Mouse (Mus musculus): ENCODE measurements around the gene Dguok.

Gene Dguok

DNA sequence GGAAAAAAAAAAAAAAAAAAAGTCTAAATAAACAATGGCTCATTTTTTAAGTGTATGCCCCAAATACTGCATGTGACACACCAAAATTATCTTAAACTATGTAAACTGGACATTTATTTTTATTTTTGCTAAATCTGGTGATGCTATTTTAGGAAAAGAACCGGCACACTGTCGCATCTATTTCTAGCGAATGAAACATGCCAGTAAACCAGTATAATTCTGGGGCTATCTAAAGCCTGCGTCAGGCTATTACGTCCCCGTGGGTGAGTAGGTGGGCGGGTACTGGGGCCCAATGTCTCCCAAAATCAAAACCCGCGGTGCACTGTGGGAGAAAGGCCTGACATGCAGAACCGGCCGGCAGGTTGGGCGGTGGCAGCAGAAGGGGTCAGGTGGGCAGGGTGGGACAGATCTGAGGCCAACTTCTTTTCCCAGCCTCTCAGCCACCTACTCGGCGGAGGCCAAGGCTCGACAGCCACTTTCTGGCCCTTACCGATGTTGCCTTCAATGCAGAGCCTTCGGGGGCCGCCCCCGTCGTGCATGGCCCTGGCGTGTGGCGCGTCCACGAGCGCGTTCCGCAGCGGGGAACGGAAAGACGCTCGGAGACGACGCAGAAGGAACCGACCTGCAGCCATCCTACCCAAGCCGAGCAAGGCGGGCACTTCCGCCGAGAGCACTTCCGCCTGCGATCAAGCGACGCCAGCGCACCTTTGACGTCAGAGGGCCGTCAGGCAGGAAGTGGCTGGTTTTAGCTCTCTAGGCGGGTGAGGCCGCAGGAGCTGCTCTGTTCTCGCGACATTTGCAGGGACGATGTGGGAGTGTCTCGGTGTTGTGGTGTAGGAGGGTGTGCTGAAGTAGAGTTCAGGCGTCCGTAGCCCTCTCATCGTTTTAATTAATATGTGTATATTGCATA, at the start of gene Dguok:
Gene Dguok (minus strand): TSS at position 712 of the 910 bp plus-strand sequence.
- peak; percentile 98 to 99 for DNase-seq

DNA sequence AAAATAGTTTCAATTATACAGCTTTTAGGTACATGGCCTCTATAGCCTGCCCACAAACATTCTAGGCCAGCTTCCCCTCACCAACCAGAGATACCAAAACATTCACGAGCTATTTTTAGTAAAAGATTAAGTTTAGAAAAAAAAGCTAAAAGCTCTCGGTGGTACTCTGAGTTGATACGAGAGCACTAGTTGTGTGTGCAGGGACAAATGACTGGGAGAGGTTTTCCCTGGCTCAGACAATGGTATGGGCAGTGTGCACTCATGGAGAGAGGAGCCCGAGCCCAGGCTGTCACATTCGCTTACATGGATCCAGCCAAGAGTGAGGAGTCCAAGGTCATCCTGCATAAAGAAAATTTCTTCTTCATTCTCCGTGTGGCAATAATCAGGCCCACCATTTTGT, 49.2 kb upstream of the Dguok start:
- no peak for DNase-seq

DNA sequence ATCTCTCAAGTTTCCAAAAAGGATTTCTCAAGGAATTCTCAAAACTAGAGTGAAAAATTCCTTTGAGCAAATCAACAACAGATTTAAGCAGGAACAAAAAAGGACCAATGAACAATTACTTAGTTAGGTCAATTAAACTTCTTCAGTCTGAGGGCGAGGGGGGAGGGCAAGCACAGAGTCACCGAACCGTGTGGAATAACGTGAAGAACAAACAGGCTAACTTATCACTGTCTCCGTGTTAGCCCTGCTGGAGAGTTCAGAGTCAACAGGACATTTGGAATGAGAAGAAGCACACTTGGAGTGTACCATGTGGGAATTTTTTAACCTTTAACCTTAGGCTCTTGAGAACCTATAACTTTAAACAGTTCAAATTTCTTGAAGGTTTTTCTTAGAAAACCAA, 41.6 kb upstream of the Dguok start:
- DNase-seq: no peak

DNA sequence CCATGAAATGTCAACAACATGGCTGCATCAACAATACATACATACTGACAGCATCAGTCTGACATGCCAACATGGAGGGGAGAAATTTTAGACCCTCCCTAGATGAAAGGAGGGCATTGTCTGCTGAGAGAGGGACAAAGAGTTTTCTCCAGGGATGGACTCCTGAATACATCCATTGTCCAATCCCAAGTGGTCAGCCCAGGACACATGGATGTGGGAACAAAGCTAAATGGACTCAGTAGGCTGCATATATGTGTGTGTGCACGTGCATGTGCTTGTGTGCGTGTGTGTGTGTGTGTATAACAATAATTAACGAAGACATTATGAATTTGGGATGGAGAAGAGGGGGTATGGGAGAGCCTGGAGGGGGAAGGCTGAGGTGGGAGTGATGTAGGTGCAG, 39.0 kb upstream of the Dguok start:
- DNase-seq: no peak

DNA sequence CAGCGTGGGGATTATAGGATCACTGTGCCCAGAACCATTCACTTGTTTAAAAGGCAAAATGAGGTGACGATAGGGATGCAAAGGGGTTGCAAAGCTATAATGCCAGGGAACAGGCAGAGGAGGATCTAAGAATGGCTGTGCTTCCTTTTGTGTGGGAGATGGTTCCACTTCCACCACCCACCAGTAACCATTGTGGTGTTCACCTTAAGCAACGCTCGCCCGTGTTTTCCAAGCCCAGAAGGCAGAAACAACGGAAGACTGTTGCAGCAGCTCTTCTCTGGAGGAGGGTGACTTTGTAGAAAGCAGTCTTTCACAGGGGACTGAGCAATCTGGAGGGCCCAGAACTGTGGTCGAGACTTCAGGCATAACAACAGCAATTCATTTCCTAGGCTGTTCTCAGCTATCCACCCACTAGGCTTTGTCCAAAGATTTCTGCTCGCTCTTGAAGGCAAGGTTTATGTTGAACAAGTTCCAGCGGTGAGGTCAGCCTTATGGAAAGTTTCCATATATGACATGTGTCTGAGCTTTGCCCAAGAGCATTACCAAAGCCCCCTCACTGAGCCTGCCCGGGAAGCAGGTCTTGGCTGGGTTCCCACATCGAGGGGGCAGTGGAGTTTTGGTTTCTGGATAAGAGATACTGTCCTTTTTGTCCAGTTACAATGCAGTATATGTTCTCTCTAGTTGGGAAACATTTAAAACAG, 35.1 kb upstream of the Dguok start:
- peak in 1 of 2 experiments; percentile 16 for DNase-seq

DNA sequence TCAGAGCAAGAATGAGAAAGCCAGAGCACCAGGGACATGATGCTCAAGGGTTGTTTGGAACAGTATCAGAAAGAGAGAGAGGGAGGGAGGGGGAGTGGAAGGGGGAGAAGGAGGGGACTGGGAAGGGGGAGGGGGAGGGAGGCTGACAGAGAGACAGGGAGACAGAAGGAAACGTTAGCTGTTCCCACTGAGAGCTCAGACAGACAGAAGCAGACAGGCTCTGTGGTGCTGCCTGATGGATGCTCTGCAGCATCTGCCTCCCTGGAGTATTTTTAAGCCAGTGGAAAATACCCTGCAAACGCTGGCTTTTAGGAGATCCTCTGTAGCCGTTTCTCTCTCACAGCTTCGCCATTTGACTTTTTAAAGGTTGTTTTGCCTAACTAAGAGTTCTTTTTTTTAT, 33.2 kb upstream of the Dguok start:
- no peak for DNase-seq

DNA sequence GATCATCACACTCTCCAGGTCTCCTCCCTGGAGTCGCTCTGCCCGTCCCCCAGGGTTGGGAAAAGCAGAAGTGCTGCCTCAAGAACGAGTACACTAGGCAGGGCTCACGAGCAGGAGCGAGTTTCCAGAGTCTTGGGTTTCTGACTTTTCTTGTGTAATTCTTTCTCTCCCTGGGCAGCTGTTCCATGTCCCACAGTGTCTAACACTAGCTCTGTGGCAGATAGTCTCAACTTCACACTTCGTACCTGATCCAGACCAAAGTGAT, 30.0 kb upstream of the Dguok start:
- DNase-seq: no peak

DNA sequence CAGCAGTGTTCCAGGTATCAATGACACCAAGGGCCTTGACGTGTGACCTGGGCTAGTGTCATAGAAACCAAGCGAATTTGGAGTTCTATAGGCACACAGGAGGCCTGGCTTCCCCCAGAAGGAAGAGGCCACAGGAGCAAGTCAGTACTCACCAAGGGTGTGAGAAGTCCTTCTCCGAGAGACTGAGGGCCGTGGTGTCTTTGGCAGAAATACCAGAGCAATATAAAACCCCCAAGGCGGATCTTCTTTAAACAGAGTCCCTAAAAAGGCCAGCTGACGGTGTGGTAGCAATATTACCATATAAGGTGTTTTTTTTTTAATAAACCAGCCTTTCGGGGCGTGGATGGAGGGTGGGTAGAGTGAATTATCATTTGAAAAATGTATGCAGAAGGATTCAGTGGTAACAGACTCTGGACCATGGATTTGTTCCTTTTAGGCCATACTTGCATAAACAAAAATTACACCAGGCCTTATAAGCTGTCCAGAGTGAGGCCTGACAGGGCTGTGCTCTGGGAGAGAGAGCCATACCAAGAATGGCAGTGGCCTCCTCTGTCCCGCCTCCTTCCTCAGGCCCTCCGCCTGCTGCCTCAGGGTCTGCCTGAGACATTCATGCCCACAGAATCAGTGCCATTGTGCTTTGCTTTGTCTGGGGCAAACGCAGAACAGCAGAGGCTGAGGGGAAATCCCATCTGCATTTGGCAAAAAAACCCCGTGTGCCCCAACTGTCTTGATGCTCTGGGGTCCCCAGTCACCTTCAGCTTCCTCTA, 29.4 kb upstream of the Dguok start, which contains the start of gene Actg2:
Gene Actg2 (minus strand): TSS at position 238 of the 767 bp plus-strand sequence.
- DNase-seq: no peak

DNA sequence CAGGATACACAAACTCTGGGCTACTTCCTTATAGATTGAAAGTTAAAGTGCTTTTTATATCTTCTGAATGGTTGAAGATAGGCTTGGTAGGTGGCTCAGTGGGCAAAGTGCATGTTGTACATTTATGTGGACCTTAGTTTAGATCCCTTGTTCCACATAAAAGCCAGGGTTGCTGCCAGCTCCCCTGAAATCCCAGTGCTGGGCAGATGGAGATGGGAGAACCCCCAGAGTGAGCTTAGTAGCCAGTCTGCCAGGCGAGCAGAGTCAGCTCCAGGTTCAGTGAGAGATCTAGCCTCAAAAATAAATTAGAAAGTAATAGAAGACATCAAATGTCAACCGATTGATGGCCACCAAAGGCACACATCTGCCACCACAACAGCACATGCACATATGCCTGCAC, 25.8 kb upstream of the Dguok start:
- no peak for DNase-seq

DNA sequence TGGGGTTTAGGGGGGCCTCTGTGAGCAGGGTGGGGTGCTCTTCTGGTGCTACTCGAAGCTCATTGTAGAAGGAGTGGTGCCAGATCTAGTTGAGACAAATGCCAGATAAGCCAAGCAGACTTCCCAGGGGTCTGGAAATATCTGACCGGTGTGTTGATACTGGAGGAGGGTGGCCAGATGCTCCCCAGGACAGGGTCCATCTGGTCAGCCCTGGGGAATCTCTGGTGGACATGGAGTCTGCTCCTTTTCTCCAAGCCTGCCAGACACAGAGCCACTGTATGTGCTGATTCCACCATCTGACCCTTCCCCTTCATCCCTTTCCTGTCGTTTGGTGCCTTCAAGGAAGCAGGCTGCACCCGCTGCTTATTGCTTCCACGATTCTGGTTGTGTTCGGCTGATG, 16.4 kb upstream of the Dguok start:
- no peak for DNase-seq

DNA sequence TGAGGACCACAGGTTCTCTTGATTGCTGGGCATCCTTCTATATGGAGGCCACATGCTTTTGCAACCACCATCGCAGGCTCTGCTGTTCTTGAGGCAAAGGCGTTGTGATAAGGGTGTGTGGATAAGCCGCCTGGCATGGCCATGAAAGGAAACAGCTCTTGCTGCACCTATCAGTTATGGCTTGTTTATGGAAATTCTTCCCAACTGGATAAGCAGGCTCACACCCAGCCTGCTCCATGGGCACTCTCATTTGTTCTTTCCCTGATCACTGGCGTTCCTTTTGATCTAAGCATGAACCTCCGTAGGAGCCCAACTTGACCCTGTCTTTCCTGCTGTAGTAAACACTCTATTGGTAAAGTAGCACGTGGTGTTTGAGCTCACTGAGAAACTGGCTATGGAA, 15.0 kb upstream of the Dguok start:
- no peak for DNase-seq

DNA sequence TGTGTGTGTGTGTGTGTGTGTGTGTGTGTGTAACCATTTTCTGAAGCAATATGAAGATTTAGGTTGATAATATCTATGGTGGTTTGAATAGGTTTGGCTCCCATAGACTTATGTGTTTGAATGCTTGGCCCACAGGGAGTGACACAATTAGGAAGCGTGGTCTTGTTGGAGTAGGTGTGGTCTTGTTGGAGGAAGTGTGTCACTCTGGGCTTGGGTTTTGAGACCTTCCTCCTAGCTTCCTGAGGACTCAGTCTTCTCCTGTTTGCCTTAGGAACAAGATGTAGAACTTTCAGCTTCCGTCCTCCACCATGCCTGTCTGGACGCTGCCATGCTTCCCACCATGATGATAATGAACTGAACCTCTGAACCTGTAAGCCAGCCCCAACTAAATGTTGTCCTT, 11.9 kb upstream of the Dguok start:
- no peak for DNase-seq

DNA sequence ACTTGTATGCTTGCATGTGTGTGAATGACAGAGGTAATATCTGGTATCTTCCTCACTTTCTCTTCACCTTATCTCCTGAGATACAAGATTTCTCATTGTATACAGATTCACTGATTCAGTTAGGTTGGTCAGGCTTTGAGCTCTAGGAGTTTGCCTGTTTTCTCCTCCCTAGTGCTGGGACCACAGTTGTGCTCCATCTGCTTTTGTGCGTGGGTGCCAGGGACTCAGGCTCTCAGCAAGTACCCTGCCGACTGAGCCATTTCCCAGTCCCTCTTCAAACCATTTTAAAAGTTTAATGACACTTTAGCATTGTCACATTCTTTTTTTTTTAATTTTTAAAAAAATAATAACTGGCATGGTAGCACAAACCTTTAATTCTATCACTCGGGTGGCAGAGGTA, 8.4 kb upstream of the Dguok start:
- no peak for DNase-seq

DNA sequence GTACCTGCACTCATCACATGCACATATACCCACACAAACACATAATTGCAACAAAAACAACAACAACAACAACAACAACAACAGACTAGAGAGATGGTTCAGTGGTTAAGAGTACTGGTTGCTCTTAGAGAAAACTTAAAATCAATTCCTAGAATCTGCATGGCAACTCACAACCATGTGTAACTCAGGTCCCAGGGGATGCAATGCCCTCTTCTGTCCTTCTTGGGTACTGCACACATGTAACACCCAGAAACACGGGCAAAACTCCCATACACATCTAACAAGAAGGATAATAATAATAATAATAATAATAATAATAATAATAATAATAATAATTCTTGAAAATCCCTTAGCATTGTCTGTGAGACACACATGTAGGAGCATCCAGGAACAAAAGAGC, 5.7 kb upstream of the Dguok start:
- DNase-seq: peak; percentile 57 to 67

DNA sequence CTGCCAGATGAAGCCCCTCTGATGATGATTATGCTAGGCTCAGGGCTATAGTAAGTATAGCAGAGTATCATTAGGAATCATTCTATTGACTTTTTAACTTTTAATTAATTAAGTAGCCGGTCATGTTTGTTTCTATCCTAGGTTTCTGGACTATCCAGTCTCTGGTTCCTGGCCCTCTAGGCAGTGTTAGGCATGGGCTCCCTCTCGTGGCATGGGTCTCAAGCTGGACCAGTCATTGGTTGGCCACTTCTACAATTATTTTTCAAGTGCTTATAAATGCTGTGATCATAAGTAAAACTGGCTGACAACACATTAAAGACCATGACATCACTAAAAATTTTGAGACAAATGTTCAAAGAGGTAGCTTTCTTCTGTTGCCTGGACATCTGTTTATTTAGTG, 3.4 kb upstream of the Dguok start:
- no peak for DNase-seq

DNA sequence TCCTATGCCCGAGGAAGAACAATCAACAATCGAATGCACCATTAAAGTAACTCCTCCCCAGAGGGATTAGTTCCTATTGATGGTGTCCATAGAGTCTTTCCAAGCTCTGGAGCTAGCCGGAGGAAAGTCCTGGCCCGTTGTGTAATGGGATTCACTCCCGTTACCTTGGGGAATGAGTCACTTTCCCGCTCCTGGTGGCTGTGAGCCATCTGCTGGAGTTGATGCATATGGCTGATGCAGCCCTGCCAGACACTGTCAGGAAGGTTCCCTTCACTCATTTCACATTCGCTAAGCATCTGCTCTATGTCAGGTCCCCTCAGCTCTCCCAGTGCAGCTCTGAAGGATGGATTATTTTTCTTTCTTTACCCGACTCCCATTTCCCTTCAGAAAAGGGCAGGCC, 2.7 kb upstream of the Dguok start:
- DNase-seq: no peak

DNA sequence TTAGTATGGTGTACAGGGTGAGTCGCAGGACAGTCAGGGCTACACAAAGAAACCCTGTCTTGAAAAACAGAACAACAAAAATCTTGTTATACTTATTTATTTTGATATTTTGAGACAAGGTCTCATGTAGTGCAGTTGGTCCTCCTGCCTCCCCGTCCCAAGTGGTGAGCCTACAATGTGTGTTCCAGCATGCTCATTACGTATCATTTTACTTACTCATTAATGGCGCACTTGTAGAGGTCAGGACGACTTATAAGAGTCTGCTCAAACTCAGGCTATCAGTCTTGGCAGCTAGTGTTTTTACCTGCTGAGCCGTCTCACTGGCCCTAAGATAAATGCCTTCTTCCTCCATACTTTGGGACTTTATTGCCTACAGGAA, 388 bp upstream of the Dguok start:
- no peak for DNase-seq

DNA sequence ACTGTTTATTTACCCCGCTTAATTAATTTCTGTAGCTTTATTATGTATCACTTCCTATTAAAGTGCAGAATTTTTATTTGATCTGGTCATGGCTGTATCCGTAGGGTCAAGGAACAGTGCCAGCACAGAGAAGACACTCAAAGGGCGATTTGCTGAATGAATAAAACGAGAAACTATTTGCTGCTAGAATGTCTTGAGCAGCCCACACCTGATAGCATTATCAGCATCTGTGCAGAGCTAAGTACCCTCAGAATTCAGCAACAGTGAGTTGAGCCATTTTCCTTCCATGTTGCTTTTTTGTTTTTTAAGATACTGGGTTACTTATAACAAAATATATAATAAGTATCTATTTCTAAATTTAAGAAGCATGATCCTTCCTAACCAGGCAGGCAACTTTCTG, 1.2 kb downstream of the Dguok start:
- no peak for DNase-seq

DNA sequence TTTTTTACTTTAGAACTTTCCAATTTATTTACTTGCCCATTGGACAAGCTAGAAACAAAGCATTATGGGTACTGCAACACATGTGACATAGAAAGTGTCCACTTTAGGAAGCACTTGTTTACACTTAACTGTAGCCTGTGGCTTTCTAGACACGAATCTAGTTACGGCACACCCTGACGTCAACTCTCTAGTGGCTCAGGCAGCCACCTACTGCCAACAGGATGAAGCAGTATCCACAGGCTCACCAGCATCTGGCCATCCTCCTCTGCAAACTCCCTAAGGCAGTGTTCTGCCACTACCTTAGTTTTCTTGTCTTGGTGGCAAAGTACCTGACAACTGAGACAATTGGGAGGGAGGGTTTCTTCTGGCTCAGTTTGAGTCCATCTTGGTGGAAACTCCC, 3.4 kb downstream of the Dguok start:
- DNase-seq: peak in 1 of 2 experiments; percentile 45

DNA sequence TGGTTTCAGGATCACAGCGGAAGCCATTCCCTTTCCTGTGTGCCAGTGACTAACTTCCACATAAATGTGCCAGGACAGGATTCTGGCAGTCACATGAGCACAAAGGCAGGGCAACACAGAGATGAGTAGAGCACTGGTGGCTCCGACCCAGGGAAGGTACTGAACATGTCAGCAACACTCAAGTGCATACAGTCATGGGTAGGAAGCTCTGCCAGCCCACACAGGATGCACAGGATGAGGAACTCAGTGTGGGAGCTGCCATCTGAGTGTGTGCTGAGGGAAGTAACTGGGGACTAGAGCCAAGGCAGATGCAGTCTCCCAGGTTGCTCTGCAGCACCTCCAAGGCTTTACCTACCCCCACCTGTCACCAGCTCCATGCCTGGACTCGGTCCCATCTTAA, 4.1 kb downstream of the Dguok start:
- DNase-seq: peak; percentile 51 to 71

DNA sequence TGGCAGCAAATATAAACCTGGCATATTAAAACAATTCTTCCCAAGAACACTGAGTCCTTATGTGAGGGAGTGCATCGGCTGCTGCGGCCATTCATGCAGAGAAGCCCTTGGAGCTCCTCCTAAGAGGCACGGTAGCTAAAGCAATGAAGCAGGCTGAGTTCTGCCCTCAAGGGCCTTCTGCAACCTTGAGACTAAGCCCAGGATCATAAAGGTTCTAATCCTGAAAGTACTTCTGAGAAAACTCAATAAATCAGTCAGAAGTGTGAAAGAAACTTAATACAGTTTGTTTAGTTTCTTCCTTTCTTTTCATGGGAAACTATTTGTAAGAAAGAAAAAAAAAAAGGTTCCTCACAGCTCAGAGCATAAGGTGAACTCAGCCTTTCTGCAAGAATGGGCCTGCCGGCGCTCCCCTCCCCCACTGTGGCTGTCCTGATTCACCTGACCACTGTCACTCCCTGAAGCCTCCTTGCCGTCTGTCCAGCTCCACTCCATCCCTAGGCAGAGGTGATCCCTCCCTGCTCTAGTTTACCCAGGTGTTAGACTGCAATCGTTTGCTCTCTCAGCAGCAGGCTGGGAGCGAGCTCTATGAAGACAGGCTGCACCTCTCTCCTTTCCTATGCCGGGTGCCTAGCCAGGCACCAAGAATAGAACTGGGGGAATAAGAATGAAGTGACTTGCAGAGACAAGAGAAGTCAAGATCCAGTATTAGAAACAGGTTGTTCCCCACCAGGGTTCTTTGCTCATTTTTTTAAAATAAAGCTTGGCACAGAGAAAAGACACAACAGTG, 5.1 kb downstream of the Dguok start:
- DNase-seq: no peak

DNA sequence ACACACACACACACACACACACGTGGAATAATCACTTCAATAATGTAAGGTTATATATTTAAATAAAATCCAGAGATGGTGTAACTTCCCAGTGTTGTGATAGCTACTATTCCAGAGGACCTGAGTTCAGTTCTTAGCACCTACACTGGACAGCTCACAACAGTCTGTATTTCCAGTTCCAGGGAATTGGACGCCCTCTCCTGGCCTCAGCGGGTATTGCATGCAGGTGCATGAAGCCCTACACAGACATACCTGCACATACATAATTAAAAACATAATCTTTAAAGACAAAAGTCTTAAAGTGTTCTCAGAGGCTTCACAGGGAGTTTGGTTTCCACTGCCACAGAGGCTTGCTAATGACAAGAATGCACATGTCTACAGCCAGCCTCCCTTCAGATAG, 6.3 kb downstream of the Dguok start:
- no peak for DNase-seq

DNA sequence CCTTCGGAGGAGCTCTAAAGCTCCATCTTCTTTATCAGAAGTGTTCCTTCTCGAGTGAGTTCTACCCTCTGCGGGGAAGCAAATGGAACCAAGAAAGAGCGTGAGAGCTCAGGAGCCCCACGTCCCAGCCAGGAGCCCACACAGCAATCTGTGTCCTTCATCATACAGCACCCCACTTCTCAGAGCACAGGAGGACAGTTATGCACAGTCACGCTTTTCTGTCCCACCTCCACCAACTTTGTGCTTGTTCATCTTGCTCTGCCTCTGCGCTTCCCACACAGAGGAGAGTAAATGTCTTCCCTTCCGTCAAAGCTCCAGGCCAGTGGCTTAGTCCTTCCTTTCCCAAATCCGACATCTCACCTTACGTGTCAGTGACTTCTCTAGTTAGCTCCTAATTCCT, 7.7 kb downstream of the Dguok start:
- no peak for DNase-seq

All from lung, adult 18-20 months (tissue).